Mouse (Mus musculus) cerebellum, adult 11 months (tissue): ENCODE measurements around the gene Arhgef7.
A peak's percentile ranks its signal among the peaks of the same experiment; 100 is the strongest.

Source experiments
- DNase-seq: peaks from one replicate; pipeline ENCODE4 v3.0.0; 2022

Arhgef7 gene

GRCm38 (mm10) chr8:11799098-11799497 is 71.6 kb downstream of the Arhgef7 start:
- no peak for DNase-seq

GRCm38 (mm10) chr8:11800481-11800880 is 73.0 kb downstream of the Arhgef7 start:
- DNase-seq: no peak

GRCm38 (mm10) chr8:11801571-11801970 is 74.0 kb downstream of the Arhgef7 start:
- DNase-seq: no peak

GRCm38 (mm10) chr8:11804914-11805313 is 77.4 kb downstream of the Arhgef7 start:
- no peak for DNase-seq

GRCm38 (mm10) chr8:11806252-11806651 is 78.7 kb downstream of the Arhgef7 start:
- no peak for DNase-seq

- no peak for DNase-seq
These were observed 79.8 kb downstream of the Arhgef7 start for GRCm38 (mm10) chr8:11807361-11807760.

GRCm38 (mm10) chr8:11808047-11808446 is 80.5 kb downstream of the Arhgef7 start:
- no peak for DNase-seq

GRCm38 (mm10) chr8:11810426-11810825 is 82.9 kb downstream of the Arhgef7 start:
- DNase-seq: peak; percentile 43

- no peak for DNase-seq
These were observed 86.3 kb downstream of the Arhgef7 start for GRCm38 (mm10) chr8:11813801-11814200.

GRCm38 (mm10) chr8:11815206-11815605 is 87.7 kb downstream of the Arhgef7 start:
- DNase-seq: no peak

- no peak for DNase-seq
These were observed 92.6 kb downstream of the Arhgef7 start for GRCm38 (mm10) chr8:11820136-11820535.

GRCm38 (mm10) chr8:11820568-11820967 is 93.0 kb downstream of the Arhgef7 start:
- DNase-seq: no peak

GRCm38 (mm10) chr8:11821451-11822206 is 94.1 kb downstream of the Arhgef7 start:
- DNase-seq: no peak

GRCm38 (mm10) chr8:11822550-11823060 is 95.1 kb downstream of the Arhgef7 start:
- DNase-seq: no peak

GRCm38 (mm10) chr8:11825756-11826155 is 98.2 kb downstream of the Arhgef7 start:
- DNase-seq: no peak

- no peak for DNase-seq
These were observed 99.8 kb downstream of the Arhgef7 start for GRCm38 (mm10) chr8:11827312-11827711.

GRCm38 (mm10) chr8:11830214-11831046 is 102.9 kb downstream of the Arhgef7 start:
- no peak for DNase-seq

- DNase-seq: no peak
These were observed 103.7 kb downstream of the Arhgef7 start for GRCm38 (mm10) chr8:11831174-11831573.

GRCm38 (mm10) chr8:11831939-11832338 is 104.4 kb downstream of the Arhgef7 start:
- DNase-seq: no peak

GRCm38 (mm10) chr8:11833157-11833556 is 105.6 kb downstream of the Arhgef7 start:
- DNase-seq: no peak

- no peak for DNase-seq
These were observed 106.7 kb downstream of the Arhgef7 start for GRCm38 (mm10) chr8:11834200-11834599.

GRCm38 (mm10) chr8:11834691-11835090 is 107.2 kb downstream of the Arhgef7 start:
- no peak for DNase-seq

- DNase-seq: no peak
These were observed 112.7 kb downstream of the Arhgef7 start, which contains the start of gene Tex29 for GRCm38 (mm10) chr8:11840174-11840573. TSS of gene Tex29 (plus strand) at chr8:11840474.

- DNase-seq: no peak
These were observed 114.0 kb downstream of the Arhgef7 start for GRCm38 (mm10) chr8:11841571-11841970.
